Mouse (Mus musculus): ENCODE measurements around the gene Cc2d1b. TPM values are rescaled to one million over a fixed set of nuclear protein-coding genes. Genes with fewer than 3 reads are reported as not detected.

Gene Cc2d1b
- total RNA-seq, 2 experiments from 2014 or later: 23.9 to 30.1 TPM

DNA sequence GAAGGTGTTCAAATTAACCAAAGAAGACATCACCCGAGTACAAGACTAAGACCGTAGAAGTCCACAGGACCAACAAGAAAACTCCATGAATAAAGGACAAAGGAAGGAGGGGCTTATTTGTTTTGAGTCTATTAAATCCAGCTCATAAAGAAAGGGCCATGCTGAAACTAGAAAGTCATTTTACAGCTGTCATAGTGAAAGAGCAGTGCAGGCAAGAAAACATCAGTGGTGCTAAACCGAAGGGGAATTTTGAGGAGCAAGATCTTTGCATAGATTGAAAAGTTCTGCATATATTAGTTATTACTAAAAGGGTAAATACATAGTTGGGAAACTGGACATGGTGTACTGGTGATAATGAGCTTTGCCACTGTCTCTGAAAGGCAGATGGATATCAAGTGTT, 18.0 kb downstream of the Cc2d1b start:
- DNase-seq (ENCODE audit: low spot score in 2 of 2): no peak

DNA sequence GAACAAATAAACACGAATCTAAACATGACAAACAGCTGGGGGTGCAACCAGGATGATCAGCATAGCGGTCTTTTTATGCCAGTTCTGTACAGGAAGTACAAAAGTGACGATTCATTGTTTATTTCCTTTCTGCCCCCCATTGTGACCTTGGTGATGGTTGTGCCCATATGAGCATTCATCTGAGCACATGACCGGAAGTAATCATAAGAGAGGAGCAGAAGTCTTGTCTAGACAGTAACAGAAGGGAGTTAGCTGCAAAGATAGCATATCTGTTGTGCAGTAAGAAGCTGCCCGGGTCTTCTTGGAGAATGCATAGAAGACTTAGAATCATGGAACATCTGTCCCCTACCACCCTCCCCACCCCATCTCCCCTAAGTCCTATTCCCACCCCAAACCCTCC, 19.0 kb downstream of the Cc2d1b start:
- no peak for DNase-seq (ENCODE audit: low spot score in 2 of 2)

DNA sequence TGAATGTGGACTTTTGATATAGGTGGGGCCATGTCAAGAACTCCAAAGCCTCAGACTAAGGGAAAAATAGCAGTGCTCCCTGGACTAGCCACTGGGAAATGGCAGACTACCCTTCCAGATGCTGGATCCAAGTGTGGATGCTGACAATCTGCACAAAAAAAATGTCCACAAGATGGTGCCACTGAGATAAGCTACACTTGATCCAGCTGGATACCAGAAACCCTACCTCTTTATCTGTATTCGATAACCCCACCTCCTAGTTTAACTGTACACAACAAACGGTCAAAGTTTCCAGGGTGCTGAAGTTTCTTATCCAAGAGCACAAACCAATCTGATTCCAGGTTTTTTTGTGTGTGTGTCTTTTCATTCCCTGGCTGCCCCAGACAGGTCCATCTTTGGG, 44.7 kb downstream of the Cc2d1b start:
- no peak for DNase-seq (ENCODE audit: low spot score in 2 of 2)

Other genes starting within 250 kb of the Cc2d1b start
- not detected for gene Shisal2a, start 236.6 kb upstream of the Cc2d1b start, total RNA-seq (2021)
- gene Gpx7, start 213.0 kb upstream of the Cc2d1b start, total RNA-seq (2021): 1 to 10 TPM; 3.5 to 5.3 TPM
- gene Tut4, start 160.5 kb upstream of the Cc2d1b start, total RNA-seq (2021): 10 to 100 TPM; 29.3 to 38.3 TPM
- gene Prpf38a, start 40.6 kb upstream of the Cc2d1b start, total RNA-seq (2021): 10 to 100 TPM; 29.4 TPM
- under 1 TPM in 1 of 2 experiments, not detected in 1; 0.12 TPM for gene Orc1, start 40.5 kb upstream of the Cc2d1b start, total RNA-seq (2021)
- 1 to 10 TPM in 1 of 2 experiments, under 1 TPM in 1; 0.91 to 1.8 TPM for gene 3110021N24Rik, start 99.7 kb downstream of the Cc2d1b start, total RNA-seq (2021)
- 10 to 100 TPM; 72.4 to 73.0 TPM for gene Zfyve9, start 160.9 kb downstream of the Cc2d1b start, total RNA-seq (2021)
- gene Btf3l4, start 213.7 kb downstream of the Cc2d1b start, total RNA-seq (2021): 10 to 100 TPM; 85.6 to 91.5 TPM
- gene Txndc12, start 214.7 kb downstream of the Cc2d1b start, total RNA-seq (2021): 10 to 100 TPM; 39.6 to 44.2 TPM
- gene Kti12, start 227.8 kb downstream of the Cc2d1b start, total RNA-seq (2021): 10 to 100 TPM; 18.4 TPM
- not detected for gene A730015C16Rik, start 228.7 kb downstream of the Cc2d1b start, total RNA-seq (2021)

Data from left cerebral cortex, adult 18-20 months (tissue).